Mouse (Mus musculus): ENCODE measurements around the gene Ift20.

Ift20 gene

DNA sequence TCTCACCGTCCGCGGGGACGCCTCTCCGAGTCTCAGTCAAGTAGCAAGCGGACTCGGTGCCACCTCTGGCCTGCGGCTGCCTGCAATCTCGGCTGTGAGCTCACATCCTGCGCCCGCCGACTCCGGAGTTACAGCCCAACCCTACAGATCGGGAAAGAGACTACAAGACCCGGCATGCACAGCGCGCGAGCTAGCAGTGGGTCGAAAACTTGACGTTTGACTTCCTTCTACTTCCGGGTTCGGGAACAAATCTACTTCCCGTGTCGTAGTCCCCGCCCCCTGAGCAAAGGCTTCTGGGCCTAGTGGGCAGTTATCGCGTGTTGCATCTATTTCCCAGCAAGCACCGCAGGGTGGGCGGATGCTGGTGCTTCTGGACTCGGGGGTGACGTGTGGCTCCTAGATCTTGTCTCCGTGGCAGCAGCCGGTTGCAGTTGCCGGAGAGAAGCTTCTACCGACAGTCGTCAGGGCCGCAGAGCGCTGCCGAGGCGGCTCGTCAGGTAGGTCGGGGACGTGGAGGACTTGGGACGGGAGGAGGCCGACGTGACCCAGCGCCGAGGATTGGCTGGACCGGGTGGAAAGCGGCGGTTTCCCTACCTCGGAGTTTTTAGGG, at the start of gene Ift20, which contains the start of gene Tnfaip1:
Ift20 (plus strand) TSS at position 282 of the 610 bp plus-strand sequence.
Tnfaip1 (minus strand) TSS at position 253 of the 610 bp plus-strand sequence.
- in situ Hi-C loops (cut with MboI, MseI) = loop anchor here (10.0 kb wide), 2 partner anchors 1041 to 1549 kb away; partner anchors contain the start of genes Atad5 (in 1 of the 2), Crlf3 (in 1 of the 2) and Git1 (in 1 of the 2)

DNA sequence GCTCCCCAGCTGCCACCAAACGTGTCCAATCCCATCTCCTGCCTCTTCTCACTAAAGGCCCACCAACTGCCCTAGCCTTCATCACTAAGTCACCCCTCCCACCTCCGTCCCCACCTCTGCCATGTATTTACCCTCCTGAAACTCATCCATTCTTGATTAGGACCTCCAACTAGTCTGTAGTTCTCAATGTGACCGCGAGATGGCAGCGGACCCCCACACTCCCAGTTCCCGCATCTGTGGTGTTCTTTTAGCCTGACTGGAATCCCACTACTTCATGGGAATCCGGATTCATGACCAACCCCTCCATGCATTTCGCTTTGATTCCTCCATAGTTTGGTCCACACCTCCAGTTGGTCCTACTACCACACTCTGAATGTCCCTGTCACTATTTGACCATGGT, 48.0 kb upstream of the Ift20 start:
- in situ Hi-C loops (cut with MboI, MseI) = no loop called here

DNA sequence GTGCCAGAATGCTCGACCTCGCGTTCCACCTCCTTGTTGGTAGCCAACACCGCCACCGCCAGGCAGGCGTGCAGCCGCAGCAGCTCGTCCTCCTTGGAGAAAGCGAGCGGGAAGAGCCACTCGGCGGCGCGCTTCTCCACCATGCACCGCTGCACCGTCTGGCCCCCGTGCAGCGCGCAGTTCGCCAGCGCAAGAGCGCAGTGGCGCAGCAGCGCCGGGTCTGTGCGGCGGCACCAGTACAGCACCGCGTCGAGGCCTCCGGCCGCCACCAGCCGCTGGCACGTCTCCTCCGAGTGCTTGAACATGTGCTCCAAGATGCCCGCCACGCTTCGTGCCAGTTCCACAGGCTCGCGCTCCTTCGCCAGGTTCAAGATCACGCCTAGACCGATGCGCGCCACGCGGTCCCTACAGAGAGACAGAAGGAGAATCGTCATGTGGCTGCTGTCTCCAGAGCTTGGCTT, 45.4 kb upstream of the Ift20 start:
- in situ Hi-C loops (cut with MboI, MseI) = loop anchor here in 1 of 2 experiments (10.0 kb wide), 1 partner anchor 1034 kb away; the partner anchor contains the start of gene Evi2b

DNA sequence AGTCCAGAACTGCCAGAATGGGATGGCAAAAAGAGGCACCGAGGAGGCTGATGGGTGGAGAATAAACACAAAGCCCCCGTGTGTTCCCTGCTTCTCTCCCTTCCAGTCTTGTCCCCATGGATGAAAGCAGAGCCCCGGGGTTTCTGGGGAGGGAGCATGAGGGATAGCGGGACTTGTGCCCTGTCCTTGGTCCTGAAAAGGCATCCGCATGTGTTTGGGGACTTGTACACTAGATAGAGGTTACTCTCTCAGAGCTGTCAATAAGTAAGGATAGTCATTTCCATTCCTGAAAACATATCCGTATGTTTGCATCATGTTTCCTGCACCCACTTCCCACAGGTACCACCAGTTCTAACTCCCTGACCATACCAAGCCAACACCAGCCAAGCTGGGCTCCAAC, 40.3 kb upstream of the Ift20 start:
- in situ Hi-C loops (cut with MboI, MseI) = loop anchor here in 1 of 2 experiments (10.0 kb wide), 1 partner anchor 1029 kb away; the partner anchor contains the start of gene Evi2b

DNA sequence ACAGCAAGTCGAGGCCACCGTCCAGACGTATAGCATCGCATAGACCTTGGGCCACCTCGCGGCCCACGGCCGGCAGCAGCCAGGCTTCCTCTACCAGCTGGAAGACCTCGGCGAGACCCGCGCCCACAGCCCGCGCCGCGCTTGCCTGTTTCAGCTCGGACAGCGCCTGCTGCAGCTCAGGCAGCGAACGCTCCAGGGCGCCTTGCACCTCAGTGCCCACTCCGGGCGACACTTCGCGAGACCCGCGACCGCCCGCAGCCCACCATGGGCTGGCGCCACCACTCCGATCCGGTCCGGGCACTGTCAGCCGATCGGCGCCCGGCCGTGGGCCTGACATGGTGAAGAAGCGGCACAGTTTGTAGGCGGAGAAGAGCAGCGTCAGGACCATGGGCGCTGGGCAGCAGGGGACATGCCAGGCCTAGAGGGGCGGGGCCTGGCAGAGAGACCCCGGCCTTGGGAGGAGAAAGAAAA, 39.1 kb upstream of the Ift20 start:
- in situ Hi-C loops (cut with MboI, MseI) = loop anchor here in 1 of 2 experiments (10.0 kb wide), 1 partner anchor 1028 kb away; the partner anchor contains the start of gene Evi2b

DNA sequence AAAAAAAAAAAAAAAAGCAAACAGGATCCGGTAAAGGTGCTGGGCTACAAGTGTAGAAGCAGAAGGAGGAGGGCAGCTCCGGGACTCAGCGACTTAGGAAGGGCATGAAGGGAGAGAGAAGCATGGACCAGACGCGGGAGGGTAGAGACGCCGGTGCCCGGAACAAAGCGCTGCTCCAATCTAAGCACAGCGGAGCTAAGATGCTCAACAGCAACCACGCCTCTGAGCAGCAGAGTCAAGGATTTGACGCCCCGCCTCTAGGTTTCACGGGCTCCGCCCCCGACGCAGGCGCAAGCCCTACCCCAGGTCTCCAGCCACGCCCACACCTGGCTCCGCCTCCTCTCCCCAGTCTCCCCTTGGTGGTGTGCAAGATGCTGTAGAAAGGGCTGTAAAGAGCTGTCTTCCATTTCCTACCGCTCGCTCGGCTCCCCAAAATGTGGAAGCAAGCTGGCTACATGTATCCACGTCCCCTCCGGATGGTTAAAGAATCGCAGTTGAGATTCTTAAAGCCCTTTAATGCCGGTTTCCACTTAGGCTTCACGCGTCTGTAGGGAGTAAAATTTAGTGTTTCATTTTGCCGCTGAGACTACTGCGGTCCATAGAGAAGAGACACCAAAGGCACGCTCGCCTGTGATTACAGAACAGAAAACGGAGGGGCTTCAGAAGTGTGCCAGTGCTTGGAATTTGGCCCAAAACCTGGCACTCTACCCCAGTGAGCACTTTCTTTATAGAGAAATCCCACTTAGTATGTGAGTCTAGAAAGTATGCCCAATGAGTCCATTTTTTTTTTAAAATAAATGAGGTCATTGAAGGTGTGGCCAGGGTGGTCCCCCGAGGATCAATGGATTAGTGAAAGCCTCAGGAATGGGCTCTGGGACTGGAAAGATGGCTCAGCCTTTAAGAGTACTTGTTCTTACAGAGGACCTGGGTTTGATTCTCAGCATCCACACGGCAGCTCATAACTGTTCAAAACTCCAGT, 38.3 kb upstream of the Ift20 start, which contains the start of gene Sarm1:
Sarm1 (minus strand) TSS at position 211 of the 979 bp plus-strand sequence.
- in situ Hi-C loops (cut with MboI, MseI) = loop anchor here in 1 of 2 experiments (10.0 kb wide), 1 partner anchor 1027 kb away; the partner anchor contains the start of gene Evi2b

DNA sequence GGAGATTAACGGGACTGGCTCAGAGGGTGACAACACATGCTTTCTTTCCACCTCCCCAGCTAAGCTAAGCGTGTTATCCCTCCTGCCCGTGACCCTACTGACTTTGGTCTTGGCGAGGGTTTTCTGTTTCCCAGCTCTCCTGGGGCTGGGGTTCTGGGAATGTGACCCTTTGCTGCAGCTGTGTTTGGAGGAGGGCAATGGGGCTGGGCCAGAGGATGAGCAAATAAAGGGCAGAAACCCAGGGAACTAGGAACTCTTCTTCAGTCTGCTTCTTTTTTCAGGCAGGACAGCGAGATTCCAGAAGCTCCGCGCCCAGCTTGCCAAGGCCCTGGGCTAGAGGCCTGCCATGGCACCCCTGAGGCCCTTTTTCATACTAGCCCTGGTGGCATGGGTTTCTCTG, 37.2 kb upstream of the Ift20 start, which contains the start of gene Vtn:
Vtn (plus strand) TSS at position 88 of the 400 bp plus-strand sequence.
- in situ Hi-C loops (cut with MboI, MseI) = loop anchor here in 1 of 2 experiments (10.0 kb wide), 1 partner anchor 1026 kb away; the partner anchor contains the start of gene Evi2b

DNA sequence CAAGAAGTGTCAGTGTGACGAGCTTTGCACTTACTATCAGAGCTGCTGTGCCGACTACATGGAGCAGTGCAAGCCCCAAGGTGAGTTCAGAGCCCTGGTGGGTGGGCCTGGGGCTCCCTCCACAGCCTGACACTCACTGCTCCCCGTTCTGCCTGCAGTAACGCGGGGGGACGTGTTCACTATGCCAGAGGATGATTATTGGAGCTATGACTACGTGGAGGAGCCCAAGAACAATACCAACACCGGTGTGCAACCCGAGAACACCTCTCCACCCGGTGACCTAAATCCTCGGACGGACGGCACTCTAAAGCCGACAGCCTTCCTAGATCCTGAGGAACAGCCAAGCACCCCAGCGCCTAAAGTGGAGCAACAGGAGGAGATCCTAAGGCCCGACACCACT, 36.6 kb upstream of the Ift20 start:
- in situ Hi-C loops (cut with MboI, MseI) = loop anchor here in 1 of 2 experiments (10.0 kb wide), 1 partner anchor 1025 kb away; the partner anchor contains the start of gene Evi2b

DNA sequence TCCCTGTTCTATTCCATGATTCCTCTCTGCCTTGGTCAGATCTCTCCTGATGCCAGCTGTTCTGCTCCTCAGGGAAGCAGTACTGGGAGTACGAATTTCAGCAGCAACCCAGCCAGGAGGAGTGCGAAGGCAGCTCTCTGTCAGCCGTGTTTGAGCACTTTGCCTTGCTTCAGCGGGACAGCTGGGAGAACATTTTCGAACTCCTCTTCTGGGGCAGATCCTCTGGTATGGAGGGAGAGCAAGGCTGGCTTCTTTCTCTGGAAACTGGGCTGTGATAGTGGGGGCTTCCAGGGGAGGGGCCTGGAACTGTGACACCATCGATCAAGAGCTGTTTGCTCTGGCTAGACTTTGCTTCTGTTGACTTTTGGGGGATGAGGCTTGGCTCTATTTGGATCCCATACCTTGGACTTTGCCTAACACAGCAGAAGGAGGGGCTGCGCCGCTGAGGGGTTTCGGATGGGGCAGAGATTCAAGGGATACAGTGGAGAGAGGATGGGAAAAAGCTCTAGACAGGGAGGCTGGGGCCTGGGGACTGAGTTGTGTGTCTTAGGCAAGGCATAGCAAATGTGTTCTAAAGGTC, 35.4 kb upstream of the Ift20 start:
- in situ Hi-C loops (cut with MboI, MseI) = no loop called here

DNA sequence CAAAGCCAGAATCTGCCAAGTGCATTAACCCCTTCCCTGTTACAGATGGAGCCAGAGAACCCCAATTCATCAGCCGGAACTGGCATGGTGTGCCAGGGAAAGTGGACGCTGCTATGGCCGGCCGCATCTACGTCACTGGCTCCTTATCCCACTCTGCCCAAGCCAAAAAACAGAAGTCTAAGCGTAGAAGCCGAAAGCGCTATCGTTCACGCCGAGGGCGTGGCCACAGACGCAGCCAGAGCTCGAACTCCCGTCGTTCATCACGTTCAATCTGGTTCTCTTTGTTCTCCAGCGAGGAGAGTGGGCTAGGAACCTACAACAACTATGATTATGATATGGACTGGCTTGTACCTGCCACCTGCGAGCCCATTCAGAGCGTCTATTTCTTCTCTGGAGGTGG, 34.6 kb upstream of the Ift20 start:
- in situ Hi-C loops (cut with MboI, MseI) = no loop called here

DNA sequence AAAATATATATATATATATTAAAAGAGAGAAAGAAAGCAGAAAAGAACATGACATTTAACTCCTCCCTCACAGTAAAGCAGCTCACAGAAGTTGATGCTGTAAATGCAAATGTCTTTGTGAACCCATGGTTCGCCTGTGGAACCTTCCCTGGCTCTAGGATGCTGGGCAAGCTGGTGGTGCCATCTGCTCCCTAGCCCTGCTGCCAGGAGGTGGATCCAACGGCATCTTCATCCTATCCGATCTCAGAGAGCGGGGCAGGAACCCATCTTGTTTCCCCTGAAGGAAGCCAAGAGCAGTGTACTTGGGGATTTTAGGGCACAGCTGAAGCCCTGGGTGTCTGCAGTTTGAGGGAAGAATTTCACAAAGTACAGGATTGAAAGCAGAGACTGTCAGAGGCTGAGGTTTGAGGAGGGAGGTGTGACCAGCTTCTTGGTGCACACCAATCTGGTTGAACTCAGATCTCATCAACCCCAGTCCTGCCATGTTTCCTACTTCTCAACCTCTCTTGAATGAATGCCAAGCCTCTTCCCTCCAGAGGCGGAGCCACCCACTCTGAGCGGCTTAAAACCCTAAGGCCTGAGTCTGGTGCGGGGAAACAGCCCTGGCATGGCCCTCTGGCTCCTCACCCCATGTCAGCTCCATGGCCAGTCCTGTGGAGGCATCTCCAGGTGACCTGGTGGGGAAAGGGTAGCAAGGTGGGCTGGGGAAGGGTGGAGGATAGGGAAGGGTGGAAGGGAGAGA, 33.1 kb upstream of the Ift20 start, which contains the start of gene Sebox:
Sebox (plus strand) TSS at position 539 of the 742 bp plus-strand sequence.
- in situ Hi-C loops (cut with MboI, MseI) = no loop called here

DNA sequence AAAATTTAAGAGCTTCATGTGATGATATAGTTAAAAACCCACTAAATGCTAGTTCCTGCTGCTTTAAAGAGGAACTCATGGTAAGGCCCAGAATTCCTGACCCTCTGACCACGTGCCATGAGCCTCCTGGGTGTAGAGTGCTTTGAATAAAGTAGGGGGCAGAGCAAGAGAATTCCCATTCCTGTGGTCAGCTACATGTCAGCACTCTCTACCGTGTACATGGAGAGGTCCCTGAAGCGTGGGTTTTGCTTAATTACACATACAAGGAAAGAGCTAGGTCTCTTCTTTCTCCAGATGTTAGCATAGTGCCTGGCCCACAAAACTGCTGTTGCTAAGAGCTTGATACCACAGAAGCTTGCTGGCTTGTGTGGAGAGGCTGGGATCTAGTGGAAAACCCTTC, 30.7 kb upstream of the Ift20 start:
- in situ Hi-C loops (cut with MboI, MseI) = no loop called here

DNA sequence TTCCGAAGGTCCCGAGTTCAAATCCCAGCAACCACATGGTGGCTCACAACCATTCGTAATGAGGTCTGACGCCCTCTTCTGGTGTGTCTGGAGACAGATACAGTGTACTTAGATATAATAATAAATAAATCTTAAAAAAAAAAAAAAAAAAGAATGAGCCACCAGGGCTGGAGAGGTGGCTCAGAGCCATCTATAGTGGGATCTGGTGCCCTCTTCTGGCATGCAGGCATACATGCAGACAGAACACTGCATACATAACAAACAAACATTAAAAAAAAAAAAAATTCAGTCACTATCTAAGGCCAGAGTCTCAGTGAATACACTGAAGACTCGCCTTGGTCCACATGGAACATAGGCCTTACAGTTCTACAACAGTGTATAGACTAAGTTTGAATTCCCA, 27.0 kb upstream of the Ift20 start:
- in situ Hi-C loops (cut with MboI, MseI) = no loop called here

DNA sequence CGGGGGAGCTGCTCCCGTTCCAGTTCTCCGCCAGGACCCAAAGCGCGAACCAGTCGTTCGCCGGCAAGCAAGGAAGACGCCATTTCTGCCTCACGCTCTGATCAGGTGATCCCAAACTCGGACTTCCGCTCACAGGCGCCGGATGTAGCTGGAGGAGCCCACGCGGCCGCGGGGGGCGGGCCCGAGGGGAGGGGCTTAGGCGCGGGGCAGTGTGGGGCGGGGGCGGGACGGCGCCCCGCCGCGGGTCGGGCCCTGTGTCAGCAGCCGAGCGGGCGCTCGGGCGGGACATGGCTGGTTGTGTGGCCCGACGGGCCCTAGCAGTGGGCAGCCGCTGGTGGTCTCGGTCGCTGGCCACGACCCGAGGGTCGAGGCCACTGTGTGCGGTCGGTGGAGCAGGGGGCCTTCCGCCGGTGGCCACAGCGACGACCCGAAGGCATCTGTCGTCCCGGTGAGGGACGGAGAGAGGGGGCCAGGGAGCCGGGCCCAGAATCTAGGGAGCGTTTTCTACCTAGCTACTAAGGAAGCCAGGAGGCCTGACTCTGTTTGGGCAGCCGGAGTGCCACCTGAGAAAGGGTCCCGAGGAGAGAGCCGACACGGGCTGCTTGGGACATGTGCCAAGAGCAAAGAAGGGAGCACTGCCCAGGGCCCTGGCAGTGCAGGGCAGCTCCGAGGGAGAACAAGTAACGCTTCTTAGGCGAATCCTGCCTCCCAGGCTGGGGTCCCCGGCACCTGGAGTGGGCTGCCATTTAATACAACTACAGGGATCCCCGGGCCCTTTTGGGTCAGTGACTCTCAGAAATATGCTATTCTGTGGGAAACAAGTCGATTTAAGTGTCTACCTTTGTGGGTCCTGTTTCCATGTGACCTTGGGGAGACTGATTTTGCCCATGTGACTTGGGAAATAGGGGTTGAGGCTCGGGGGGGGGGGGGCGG, 23.9 kb upstream of the Ift20 start, which contains the start of the genes Tmem199 and Poldip2:
Tmem199 (minus strand) TSS at position 148 of the 933 bp plus-strand sequence.
Poldip2 (plus strand) TSS at position 169 of the 933 bp plus-strand sequence.
- in situ Hi-C loops (cut with MboI, MseI) = no loop called here

DNA sequence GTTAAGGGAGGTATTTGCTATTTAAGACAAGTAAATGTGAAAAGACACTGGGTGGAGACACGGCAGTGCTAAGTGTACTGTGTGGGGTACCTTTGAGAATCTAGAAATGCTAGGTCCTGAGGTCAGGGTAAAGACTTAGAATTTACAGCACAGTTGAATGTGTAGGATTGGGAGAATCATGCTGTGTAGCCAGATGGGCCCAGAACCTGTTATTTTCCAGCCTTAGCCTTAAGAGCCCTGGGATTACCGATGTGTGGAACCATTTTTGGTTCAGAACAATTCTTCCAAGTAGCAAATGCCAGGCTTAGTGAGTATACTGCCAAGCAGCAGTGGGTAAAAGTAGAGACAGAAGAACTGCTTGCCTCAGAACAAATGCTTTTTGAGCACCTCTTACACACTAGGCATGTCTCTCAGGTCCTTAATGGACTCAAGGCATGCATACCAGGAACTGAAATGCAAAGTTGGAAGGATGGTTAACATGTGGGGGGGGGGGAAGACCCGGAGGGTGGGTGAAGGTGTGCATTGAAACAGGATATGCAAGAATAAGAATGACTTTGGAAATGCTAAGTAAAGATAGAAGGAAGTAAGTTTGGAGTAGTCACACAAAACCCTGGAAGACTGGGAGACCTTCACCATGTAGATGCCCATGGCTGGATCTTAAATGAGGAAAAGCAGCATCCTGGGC, 22.9 kb upstream of the Ift20 start:
- in situ Hi-C loops (cut with MboI, MseI) = no loop called here

DNA sequence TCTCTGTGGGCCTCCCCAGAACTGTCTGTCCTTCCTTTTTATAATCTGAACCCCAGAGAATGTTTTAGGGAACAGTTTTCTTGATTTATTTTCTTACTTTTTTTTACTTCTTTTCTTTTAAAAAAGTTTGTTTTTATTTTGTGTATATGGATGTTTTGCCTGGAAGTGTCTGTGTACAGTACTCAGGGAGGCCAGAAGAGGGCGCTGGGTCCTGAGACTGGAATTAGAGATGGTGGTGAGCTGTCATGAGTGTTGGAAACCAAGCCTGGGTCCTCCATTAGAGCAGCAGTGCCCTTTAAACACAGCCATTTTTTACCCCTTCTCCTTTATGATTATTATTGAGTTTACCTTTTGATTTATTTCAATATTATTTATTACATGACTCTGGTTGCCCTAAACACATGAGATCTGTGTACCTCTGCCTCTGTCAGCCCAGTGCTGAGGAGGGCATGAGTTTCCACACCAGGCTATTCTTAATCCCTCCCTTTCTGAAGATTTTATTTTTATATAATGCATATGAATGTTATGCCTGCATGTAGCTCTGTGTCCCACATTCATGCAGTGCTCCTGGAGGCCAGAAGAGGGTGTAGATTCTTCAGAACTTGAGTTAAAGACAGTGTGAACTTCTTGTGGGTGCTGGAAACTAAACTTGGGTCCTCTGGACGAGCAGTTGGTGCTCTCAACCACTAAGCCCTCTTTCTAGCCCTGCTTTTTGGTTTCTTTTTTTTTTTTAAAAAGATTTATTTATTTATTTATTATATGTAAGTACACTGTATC, 20.4 kb upstream of the Ift20 start:
- in situ Hi-C loops (cut with MboI, MseI) = no loop called here

DNA sequence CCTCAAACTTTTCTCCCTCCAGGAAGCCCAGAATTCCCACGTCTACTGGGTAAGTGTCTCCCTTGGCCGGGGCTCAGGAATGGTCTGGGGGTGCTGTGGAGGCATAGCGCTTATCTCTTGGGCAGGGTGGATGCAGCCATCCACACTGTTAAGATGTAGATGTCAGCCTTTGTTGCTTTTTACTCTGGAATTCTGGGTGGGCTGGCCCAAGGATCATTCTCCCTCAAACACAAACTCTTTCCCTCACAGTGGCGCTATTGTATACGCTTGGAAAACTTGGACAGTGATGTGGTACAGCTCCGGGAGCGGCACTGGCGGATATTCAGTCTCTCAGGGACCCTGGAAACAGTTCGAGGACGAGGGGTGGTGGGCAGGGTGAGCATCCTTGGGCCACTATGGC, 17.2 kb upstream of the Ift20 start:
- in situ Hi-C loops (cut with MboI, MseI) = no loop called here

DNA sequence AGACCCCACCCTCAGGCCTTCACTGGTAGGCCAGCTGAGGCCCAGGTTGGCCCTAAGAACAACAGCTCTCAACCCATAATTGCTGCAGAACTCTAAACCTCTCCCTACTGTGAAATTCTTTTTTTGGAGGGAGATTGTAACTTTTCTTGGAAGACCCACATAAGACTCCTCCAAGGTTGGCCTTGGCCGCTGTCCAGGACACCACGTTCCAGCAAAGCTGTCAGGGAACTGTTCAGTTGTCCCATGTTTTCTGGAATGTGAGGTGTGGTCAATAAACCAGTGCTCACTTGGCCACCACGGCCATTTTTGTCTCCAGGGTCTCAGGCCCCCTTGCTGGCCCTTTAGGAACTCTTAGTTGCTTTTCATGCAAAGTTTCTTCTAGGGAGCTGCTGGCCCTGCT, 14.3 kb upstream of the Ift20 start:
- in situ Hi-C loops (cut with MboI, MseI) = no loop called here

All from T-helper 17 cell (primary cell).